Mouse (Mus musculus) thymus, postnatal 36 days (tissue): Measurements from ENCODE around the gene Nxnl1.

ENCODE experiments used
- DNase-seq, 2 experiments: peaks; one replicate each; pipeline ENCODE4 v3.0.0; 2022; ENCODE audit warnings: mixed read lengths in 2 of 2

Nxnl1 gene

GRCm38 (mm10) chr8:71566501-71566900 is at the start of gene Nxnl1:
Nxnl1 (minus strand) TSS chr8:71566601.
- DNase-seq: no peak

DNA sequence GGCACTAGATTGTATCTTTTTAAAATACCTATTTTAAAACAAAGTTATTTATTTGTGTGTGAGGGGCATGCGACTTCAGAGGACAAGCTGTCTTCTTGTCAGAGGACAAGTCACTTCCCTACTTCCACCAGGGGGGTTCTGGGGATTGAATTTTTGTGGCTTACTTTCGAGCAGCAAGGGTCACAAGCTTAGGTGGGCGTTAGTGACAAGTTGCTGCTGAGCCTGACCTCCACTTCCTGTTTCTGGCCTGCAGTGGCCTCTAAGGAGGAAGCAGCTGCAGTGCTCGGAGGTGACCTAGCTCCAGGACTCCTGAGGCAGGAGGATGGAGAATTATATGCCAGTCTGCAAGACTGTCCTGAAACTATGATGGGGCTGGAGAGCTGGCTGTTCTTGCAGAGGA is 47.0 kb upstream of the Nxnl1 start:
- DNase-seq: no peak

DNA sequence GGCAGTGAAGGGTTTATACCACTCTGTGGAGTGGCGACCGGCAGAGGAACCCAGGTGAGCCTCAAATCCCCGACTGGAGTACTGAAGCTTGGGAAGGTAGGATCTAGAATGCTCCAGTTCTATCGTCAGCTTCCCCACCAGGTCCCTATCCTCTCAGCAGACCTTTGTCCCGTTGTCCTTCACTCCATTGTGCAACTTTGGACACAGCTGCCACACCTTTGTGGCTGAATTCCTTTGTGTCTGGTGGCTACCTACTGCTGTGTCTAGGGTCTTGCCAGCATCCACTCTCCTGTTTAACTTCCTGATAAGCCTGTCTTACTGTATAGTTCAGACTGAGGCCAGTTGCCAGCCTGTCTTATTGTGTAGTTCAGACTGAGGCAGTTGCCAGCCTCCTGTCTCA is 45.7 kb upstream of the Nxnl1 start:
- no peak for DNase-seq

DNA sequence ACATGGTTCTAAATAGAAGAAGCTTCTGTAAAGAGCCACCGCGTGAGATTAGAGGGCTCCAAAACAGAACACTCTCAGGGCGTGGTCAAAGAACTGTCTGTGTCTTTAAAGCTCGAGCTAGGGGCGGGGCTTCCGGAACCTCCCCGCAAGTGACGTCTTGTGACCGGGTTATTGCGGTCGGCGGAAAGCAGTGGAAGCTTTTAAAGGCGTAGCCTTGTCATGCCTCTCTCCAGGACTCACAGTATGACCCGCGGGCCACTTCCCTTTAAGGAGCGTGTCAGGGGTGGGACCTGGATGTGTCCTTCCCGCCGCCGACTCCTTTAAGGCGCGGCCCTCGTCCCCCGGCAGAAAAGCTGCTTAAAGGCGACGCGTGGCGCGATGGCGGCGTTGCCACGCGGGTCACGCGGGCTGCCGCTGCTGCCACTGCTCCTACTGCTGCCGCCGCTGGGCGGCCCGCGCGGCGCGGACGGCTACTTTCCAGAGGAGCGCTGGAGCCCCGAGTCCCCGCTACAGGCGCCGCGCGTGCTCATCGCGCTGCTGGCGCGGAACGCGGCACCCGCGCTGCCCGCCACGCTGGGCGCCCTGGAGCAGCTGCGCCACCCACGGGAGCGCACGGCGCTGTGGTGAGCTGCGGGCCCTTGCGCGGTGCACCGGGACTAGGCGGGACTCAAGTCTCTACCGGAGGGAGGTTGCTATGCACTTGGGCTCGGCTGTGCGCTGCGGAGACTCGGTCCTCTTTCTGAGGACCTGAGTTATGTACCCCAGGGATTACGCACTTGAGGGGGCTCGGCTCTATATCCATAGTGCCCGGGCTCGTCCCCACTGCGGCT is 44.6 kb upstream of the Nxnl1 start, which contains the start of gene Colgalt1:
Gene Colgalt1 (plus strand): TSS at position 177 of the 830 bp plus-strand sequence.
- peak; percentile 96 to 97 for DNase-seq

DNA sequence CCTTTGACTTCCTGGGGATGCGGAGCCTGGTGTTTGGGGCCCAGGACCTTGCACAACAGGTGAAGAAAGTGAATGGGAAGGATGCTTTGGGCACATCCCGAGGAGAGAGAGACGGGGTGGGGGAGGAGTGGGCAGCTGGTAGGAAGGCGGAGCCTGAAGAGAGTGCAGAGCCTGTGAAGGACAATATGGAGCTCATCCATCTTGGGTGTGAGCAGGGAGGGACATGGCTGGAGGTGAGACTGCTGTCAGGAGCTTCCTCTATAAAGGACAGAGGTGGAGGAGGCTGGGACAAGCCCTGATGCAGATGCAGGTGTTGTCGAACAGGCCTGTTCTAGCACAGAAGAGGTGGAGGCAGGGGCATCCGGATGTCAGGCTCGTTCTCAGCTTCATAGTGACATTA is 37.6 kb upstream of the Nxnl1 start:
- DNase-seq: no peak

- DNase-seq: no peak
These were observed 36.4 kb upstream of the Nxnl1 start for GRCm38 (mm10) chr8:71602666-71603334.

DNA sequence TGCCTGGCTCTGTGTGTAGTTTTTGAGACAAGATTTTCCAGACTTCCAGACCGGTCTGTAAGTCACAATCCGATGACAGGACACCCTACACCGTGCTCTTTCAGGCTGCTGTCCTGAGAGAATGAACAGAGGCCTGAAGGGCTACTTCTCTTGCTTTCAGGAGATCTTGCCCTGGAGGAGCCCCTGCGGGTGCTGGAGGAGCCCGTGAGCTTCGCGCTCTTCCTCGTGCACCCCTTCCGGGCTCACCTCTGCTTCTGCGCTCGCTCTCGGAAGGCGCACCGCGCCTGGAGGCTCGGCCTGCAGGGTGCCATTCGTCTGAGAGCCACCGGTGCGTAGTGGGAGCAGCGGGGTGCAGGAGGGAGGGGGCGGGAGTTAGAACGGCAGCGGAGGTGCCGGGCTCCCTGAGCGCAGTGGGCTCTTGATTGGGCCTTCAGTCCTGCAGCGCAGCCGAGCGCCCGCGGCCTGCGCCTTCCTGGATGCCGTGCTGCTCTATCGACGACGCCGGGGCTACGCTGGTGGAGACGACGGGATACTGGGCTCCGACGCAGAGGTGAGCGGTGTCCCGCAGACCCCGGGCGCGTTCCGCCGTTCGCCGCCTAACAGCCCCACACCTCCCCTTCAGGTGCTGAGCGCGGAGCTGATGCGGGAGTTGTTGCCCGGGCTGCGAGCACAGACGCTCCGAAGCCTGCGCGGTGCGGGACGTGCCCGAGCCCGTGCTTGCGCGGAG is 35.7 kb upstream of the Nxnl1 start:
- peak; percentile 59 to 73 for DNase-seq

- no peak for DNase-seq
These were observed 32.4 kb upstream of the Nxnl1 start for GRCm38 (mm10) chr8:71598841-71599240.

DNA sequence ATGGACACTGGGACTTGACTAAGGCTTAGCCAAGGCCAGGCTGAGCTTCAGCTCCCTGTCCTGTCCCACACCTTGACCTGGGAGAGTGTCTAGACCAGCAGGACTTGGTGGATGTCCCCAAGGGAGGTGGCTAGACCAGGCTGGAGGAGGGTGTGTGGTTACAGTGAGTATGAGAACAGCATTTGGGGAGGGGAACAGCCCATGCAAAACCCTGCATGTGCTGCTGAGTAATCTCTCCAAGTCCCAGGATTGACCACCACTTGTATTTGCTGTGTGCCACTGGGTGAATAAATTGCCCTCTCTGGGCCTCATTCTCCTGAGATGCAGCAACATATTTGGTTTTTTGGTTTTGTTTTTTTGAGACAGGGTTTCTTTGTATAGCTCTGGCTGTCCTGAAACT is 32.0 kb upstream of the Nxnl1 start:
- no peak for DNase-seq

DNA sequence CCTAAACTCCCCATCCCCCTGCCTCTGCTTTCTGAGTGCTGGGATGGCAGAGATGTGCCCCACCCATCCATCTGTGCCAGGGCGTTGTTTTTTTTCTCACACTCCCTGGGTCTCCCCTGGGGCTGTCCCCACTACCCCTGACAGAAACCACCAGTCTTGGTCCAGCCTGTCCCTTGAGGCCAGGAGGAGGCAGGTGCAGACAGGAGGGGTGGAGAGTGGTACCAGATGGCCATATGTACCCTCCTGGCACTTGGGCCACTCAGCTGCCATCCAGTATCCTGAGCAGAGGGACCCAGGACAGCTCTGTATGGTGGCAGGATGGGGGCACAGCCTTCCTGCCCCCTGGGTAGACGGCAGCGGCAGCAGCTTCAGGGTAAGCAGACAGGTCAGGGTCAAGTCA is 31.1 kb upstream of the Nxnl1 start, which contains the start of gene Fam129c:
Gene Fam129c (plus strand): TSS at position 198 of the 400 bp plus-strand sequence.
- DNase-seq: no peak

GRCm38 (mm10) chr8:71596798-71597197 is 30.4 kb upstream of the Nxnl1 start:
- peak in 1 of 2 experiments; percentile 39 for DNase-seq

GRCm38 (mm10) chr8:71596384-71596783 is 30.0 kb upstream of the Nxnl1 start:
- no peak for DNase-seq

DNA sequence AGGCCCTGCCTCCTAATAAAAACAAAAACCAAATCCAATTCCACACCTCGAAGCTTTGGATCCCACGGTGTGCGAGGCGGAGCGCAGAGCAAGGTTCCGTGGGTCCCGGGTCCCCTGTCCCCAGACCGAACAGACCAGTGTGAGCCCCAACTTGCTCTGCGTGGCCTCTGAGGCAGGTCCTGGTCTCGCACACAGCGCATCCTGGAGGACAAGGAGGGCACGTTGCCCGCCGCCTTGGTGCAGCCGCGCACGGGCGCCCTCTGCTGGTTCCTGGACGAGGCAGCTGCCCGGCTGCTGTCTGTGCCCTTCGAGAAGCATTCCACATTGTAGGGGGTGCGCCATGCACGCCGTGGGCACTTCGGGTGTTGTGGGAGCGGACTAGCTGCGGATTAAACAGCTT is 29.5 kb upstream of the Nxnl1 start:
- DNase-seq: peak; percentile 89 to 92

DNA sequence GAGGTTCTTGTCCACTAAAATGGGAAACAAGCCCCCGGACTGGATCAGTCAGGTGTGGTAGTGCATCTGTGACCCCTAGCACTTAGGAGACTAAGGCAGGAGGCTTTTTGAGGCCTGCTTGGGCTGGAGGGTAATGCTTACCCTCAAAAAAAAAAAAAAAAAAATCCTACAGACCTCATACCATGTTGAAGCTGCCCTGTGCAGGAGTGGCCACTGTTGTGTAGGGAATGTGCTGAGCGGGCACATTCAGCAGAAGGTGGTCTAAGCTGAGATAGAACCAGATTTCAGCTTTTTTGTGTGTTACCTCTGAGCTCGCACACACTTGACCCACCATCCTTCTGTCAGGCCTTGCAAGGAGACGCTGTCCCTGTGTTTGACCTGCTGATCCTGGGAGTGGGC is 27.9 kb upstream of the Nxnl1 start:
- no peak for DNase-seq

GRCm38 (mm10) chr8:71593556-71594323 is 27.3 kb upstream of the Nxnl1 start:
- no peak for DNase-seq

- peak; percentile 77 to 85 for DNase-seq
These were observed 26.2 kb upstream of the Nxnl1 start for GRCm38 (mm10) chr8:71592374-71593170.

DNA sequence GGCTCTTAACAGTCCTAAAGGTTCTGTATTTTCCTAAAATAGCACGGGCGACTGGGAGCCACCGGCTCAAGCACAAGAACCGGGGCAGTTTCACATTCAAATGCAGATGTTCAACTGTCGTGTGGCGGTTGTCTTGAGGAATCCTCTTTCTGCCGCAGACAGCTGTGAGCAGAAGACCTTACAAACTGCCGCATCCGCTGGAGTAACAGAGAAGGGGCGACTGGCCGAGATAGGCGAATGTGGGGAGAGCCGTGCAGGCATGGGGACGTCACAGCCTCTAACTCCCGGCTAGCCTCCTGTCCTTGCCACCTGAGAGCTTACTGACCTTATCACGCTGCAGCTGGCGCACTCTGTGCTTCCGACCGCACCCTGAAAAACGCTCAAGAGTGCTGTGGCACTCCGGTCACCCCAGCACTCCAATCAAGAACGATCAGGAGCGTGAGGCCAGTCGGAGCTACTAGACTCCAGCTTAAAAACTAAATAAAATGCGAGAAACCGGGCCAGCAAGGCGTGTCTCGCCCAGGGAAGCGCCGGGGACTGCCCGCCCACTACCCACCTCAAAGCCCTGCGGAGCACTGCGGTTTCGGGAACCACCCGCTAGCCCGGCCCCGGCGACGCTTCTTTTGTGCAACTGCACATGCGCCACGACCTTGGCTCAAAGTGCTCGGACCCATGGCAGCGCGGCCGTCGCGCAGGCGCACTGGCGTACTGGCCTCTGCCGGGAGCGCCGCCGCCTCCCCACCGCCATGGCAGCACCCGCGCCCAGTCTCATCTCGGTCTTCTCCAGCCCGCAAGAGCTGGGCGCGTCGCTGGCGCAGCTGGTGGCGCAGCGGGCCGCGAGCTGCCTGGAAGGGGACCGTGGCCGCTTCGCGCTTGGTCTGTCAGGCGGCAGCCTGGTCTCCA is 25.3 kb upstream of the Nxnl1 start, which contains the start of gene Pgls:
Gene Pgls (plus strand): TSS at position 706 of the 903 bp plus-strand sequence.
- peak; percentile 94 to 96 for DNase-seq

DNA sequence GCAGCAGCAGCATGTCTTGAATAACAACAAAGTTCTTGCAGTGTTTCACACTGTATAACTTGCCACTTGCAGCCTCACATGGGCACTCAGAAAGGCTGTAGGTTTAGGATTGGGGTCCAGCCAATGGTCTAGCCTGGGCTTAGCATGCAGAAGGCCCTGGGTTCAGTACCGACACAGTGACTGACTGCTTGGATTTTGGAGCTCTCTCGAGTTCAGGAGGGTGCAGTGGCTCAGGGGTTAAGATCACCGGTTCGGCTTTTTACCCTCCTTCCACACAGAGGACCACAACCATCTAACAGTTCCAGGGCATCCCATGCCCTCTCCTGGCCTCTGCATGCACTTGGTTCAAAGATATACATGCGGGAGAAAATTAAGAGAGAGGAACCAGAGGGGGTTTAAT is 24.6 kb upstream of the Nxnl1 start:
- DNase-seq: peak in 1 of 2 experiments; percentile 35

GRCm38 (mm10) chr8:71588762-71589161 is 22.4 kb upstream of the Nxnl1 start:
- no peak for DNase-seq

DNA sequence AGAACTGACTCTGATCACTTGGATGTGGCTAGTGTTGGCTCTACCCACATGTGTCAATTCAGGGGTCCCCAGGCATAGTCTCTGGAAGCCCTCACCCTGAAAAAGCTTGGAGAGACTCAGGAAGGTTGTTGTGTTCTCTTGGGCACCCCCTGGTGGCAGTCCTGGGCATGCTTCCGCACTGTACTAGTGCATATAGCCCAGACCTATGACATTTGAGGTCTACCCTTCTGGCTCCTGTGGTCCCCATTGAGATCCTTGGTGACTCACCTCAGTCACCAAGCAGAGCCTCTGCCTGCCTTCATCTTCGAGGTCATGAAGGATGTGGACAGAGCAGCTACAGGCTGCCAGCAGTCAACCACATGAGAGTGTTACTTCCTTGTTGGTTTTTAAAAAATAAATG is 20.5 kb upstream of the Nxnl1 start:
- peak; percentile 57 to 63 for DNase-seq
